Mouse (Mus musculus): ENCODE data around the gene Foxj1. TPM values are rescaled to one million over a fixed set of nuclear protein-coding genes. Genes with fewer than 3 reads are reported as not detected.

The Foxj1 gene
- polyA plus RNA-seq, 1 experiment from 2014 or later = 1.8 TPM

DNA sequence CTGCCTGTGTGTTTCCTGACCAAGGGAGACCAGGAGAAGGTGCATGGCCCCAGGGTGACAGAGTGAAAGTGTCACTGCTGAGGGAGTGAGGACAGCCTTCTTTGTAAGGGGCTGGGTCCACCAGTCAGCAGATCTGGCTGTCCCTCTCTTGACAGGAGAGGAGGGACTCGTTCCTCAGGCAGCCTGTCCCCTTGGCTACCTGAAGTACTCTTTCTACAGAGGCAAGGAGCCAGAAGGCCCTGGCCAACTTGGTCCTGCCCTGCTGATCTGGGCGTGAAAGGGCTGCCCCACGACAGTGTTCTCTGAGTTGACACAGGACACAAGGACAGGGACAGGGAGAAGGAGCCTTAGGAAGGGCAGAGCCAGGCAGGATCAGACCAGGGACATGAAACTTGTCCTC lies 38.2 kb downstream of the Foxj1 start:
- WGBS = 64% methylated on average over 3 of the region's 3 CpGs
- no peaks in the 10 kb centered on the region for H3K4me1 ChIP-seq
- no peaks in the 10 kb centered on the region for H3K9me3 ChIP-seq
- H3K9ac ChIP-seq = no peak overlapping the region
- peaks cover 77% of the 10 kb centered on the region for H3K36me3 ChIP-seq
- no peak overlapping the region for H3K27ac ChIP-seq
- H3K27me3 ChIP-seq = no peaks in the 10 kb centered on the region
- H3K4me2 ChIP-seq (replicated peaks) = no peak overlapping the region
- no peak overlapping the region for H3K4me3 ChIP-seq
- 0 out of 2 replicates have a peak, but pooled peaks have one; percentile 3 for ATAC-seq (ENCODE audit: insufficient number of reproducible peaks, insufficient read depth, low FRiP score, low TSS enrichment)

DNA sequence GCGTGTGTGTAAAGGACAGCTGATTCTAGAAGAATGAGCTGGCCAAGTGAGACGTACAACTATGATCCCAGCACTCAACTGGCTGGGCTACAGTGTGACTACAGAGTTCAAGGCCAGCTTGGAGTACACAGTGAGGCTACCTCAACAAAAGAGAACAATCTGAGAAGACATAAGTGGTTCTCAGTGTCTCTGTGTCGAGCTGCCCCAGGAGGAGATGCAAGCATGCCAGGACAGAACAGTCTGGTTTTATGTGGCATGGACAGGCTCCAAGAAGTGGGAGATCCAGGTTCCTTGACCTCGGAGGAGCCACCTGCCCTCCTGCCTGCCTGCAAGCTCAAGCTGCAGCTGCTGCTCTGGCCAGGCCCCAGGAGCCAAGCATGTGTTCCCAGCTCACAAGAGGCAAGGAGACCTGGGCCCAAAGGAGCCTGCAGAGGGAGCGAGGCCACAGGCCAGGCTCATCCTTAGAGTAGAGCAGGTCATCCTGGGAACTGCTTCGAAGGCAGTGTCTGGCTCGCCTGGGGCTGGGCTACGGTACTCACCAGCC lies 38.9 kb downstream of the Foxj1 start:
- Histone ChIP-seq H3K9ac (no peak overlapping the region), H3K4me2 (replicated peaks) (no peak overlapping the region), H3K27ac (no peak overlapping the region), H3K36me3 (peaks cover 76% of the 10 kb centered on the region), H3K4me1 (no peaks in the 10 kb centered on the region), H3K9me3 (no peaks in the 10 kb centered on the region), H3K27me3 (no peaks in the 10 kb centered on the region), H3K4me3 (no peak overlapping the region)
- WGBS = 81% methylated on average over 8 of the region's 8 CpGs
- no peak for ATAC-seq (ENCODE audit: insufficient number of reproducible peaks, insufficient read depth, low FRiP score, low TSS enrichment)

DNA sequence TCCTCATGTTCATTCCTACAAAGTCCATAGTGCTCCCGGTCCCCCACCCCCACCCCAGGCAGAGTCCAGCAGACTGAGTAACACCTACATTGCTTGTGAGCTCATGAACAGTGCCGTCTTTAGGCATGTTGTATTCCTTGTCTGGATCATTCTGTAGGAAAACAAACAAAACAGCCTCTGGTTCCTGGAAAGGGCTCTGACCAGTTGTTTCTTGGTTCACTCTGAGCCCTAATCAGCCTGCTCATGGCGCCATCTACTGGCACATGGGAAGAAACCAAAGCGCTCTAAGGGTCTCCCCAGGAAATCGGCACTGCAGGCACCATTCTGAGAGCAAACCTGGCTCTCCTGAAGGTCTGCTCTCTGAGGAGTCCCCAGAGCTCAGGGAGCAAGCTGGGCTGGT lies 40.9 kb downstream of the Foxj1 start:
- 0 out of 2 replicates have a peak, but pooled peaks have one; percentile 16 for ATAC-seq (ENCODE audit: insufficient number of reproducible peaks, insufficient read depth, low FRiP score, low TSS enrichment)
- WGBS = 33% methylated on average over 5 of the region's 5 CpGs
- H3K27me3 ChIP-seq = no peaks in the 10 kb centered on the region
- peaks cover 76% of the 10 kb centered on the region for H3K36me3 ChIP-seq
- H3K4me1 ChIP-seq = no peaks in the 10 kb centered on the region
- no peak overlapping the region for H3K27ac ChIP-seq
- no peak overlapping the region for H3K4me2 ChIP-seq (replicated peaks)
- H3K9ac ChIP-seq = no peak overlapping the region
- H3K4me3 ChIP-seq = no peak overlapping the region
- no peaks in the 10 kb centered on the region for H3K9me3 ChIP-seq

- H3K4me3 ChIP-seq = no peak overlapping the region
- H3K36me3 ChIP-seq = peaks cover 76% of the 10 kb centered on the region
- H3K27me3 ChIP-seq = no peaks in the 10 kb centered on the region
- no peaks in the 10 kb centered on the region for H3K4me1 ChIP-seq
- H3K27ac ChIP-seq = no peak overlapping the region
- H3K9me3 ChIP-seq = no peaks in the 10 kb centered on the region
- ATAC-seq (ENCODE audit: insufficient number of reproducible peaks, insufficient read depth, low FRiP score, low TSS enrichment) = no peak
- no peak overlapping the region for H3K9ac ChIP-seq
- no peak overlapping the region for H3K4me2 ChIP-seq (replicated peaks)
- WGBS = 83% methylated on average over 12 of the region's 12 CpGs
Measured at GRCm38 (mm10) chr11:116293538-116294137, 41.6 kb downstream of the Foxj1 start.

- no peaks in the 10 kb centered on the region for H3K27me3 ChIP-seq
- H3K27ac ChIP-seq = no peak overlapping the region
- H3K9me3 ChIP-seq = no peaks in the 10 kb centered on the region
- H3K4me2 ChIP-seq (replicated peaks) = no peak overlapping the region
- H3K4me1 ChIP-seq = no peaks in the 10 kb centered on the region
- H3K36me3 ChIP-seq = peaks cover 83% of the 10 kb centered on the region
- no peak overlapping the region for H3K4me3 ChIP-seq
- 91% methylated on average over 13 of the region's 13 CpGs for WGBS
- no peak for ATAC-seq (ENCODE audit: insufficient number of reproducible peaks, insufficient read depth, low FRiP score, low TSS enrichment)
- H3K9ac ChIP-seq = no peak overlapping the region
Measured at GRCm38 (mm10) chr11:116292401-116292800, 42.8 kb downstream of the Foxj1 start.

- Histone ChIP-seq H3K36me3 (peaks cover 69% of the 10 kb centered on the region), H3K9me3 (no peaks in the 10 kb centered on the region), H3K27ac (no peak overlapping the region), H3K9ac (no peak overlapping the region), H3K4me1 (no peaks in the 10 kb centered on the region), H3K4me3 (no peak overlapping the region), H3K27me3 (peaks cover 4% of the 10 kb centered on the region; the same call in 1 of the 2 replicates), H3K4me2 (replicated peaks) (no peak overlapping the region)
- 81% methylated on average over 8 of the region's 8 CpGs for WGBS
- no peak for ATAC-seq (ENCODE audit: insufficient number of reproducible peaks, insufficient read depth, low FRiP score, low TSS enrichment)
Measured at GRCm38 (mm10) chr11:116290556-116290955, 44.6 kb downstream of the Foxj1 start.

DNA sequence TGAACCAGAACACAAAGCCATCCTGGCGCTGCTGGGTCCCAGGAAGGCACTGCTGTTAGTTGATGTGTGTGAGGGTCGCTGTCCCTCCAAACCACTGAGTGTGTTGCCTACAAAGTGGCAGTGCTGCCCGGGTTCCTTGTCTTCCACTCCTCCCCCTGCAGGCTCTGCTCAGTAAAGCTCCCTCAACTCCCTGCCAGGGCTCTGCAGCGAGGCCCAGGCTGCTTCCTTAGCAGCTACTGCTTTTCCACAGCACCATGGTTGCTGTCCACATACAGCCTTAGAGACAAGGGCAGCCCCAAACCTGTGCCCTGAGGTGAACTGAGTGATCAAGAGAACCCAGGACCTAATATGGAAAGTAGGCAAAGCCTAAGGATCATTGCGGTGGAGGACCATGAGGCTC lies 47.8 kb downstream of the Foxj1 start:
- H3K9ac ChIP-seq = no peak overlapping the region
- ATAC-seq (ENCODE audit: insufficient number of reproducible peaks, insufficient read depth, low FRiP score, low TSS enrichment) = no peak
- peaks cover 36% of the 10 kb centered on the region for H3K27me3 ChIP-seq
- 0 out of 2 replicates have a peak overlapping the region, but pooled peaks have one; percentile 36 for H3K27ac ChIP-seq
- no peaks in the 10 kb centered on the region for H3K4me1 ChIP-seq
- no peaks in the 10 kb centered on the region for H3K9me3 ChIP-seq
- no peak overlapping the region for H3K4me2 ChIP-seq (replicated peaks)
- H3K4me3 ChIP-seq = no peak overlapping the region
- peaks cover 51% of the 10 kb centered on the region for H3K36me3 ChIP-seq
- 76% methylated on average over 5 of the region's 5 CpGs for WGBS

DNA sequence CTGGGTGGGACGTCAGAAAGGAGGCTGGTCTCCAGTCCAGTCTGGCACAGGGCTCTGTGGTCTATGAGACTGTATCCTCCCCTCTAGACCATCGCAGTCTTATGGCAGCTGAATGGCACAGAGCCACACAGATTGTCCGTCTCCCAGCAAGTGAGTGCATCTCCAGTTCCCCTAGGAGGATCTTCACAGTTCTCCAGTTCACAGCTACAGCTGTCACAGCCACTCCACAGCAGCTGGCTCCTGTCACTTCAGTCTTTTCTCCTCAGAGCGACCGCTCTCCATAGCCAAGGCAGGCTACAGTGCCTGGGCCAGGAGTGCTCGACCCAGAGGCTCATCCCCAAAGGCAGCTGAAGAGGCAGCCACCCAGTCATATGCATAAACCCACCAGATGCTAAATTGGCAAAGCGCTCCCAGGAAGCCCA lies 49.4 kb downstream of the Foxj1 start:
- no peak overlapping the region for H3K4me3 ChIP-seq
- ATAC-seq (ENCODE audit: insufficient number of reproducible peaks, insufficient read depth, low FRiP score, low TSS enrichment) = peak; percentile 36; the same call in 1 of the 2 replicates
- H3K27ac ChIP-seq = no peak overlapping the region
- H3K9me3 ChIP-seq = no peaks in the 10 kb centered on the region
- peaks cover 37% of the 10 kb centered on the region for H3K36me3 ChIP-seq
- WGBS = 74% methylated on average over 7 of the region's 7 CpGs
- peaks cover 52% of the 10 kb centered on the region for H3K27me3 ChIP-seq
- no peak overlapping the region for H3K9ac ChIP-seq
- H3K4me1 ChIP-seq = peaks cover 7% of the 10 kb centered on the region; the same call in 1 of the 2 replicates
- no peak overlapping the region for H3K4me2 ChIP-seq (replicated peaks)

DNA sequence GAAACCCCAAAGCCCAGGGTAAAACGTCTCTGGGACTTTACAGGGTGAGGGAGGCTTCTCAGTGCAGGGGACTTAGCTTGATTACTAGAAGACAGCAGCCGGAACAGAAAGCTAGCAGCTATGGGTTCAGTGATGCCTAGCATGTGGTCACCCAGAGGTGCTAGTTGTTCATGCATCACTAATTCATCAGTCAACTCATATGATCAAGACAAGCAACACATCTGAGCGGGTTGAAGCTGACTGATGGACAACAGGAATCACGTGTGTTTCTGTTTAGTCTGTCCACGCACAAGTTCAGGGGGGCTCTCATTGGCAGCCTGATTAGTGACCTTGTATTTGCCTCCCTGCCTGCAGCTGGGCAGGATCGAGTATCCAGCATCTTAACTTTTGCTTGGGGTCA lies 51.2 kb downstream of the Foxj1 start:
- no peak overlapping the region for H3K9ac ChIP-seq
- WGBS = 31% methylated on average over 6 of the region's 6 CpGs
- no peak for ATAC-seq (ENCODE audit: insufficient number of reproducible peaks, insufficient read depth, low FRiP score, low TSS enrichment)

GRCm38 (mm10) chr11:116282912-116283521 lies 52.2 kb downstream of the Foxj1 start:
- ATAC-seq (ENCODE audit: insufficient number of reproducible peaks, insufficient read depth, low FRiP score, low TSS enrichment) = no peak; the same call in 1 of the 2 replicates
- no peak overlapping the region for H3K27ac ChIP-seq
- peaks cover 66% of the 10 kb centered on the region for H3K27me3 ChIP-seq
- H3K4me2 ChIP-seq (replicated peaks) = peak overlapping the region; percentile 8; the same call in 1 of the 2 replicates
- H3K4me3 ChIP-seq = 0 out of 2 replicates have a peak overlapping the region, but pooled peaks have one; percentile 2
- peaks cover 7% of the 10 kb centered on the region; the same call in 1 of the 2 replicates for H3K4me1 ChIP-seq
- whole genome bisulfite sequencing = 8% methylated on average over 48 of the region's 48 CpGs
- H3K9me3 ChIP-seq = no peaks in the 10 kb centered on the region
- H3K36me3 ChIP-seq = peaks cover 10% of the 10 kb centered on the region
- no peak overlapping the region for H3K9ac ChIP-seq

More for the DNA sequence above, 51.2 kb downstream of the Foxj1 start:
- no peaks in the 10 kb centered on the region for H3K9me3 ChIP-seq
- H3K36me3 ChIP-seq = peaks cover 19% of the 10 kb centered on the region
- no peak overlapping the region for H3K27ac ChIP-seq
- peaks cover 64% of the 10 kb centered on the region for H3K27me3 ChIP-seq
- H3K4me3 ChIP-seq = no peak overlapping the region
- H3K4me2 ChIP-seq (replicated peaks) = no peak overlapping the region
- H3K4me1 ChIP-seq = peaks cover 7% of the 10 kb centered on the region; the same call in 1 of the 2 replicates

- no peak overlapping the region for H3K27ac ChIP-seq
- WGBS = 3% methylated on average over 11 of the region's 11 CpGs
- no peak overlapping the region for H3K9ac ChIP-seq
- peaks cover under 1% of the 10 kb centered on the region; the same call in 1 of the 2 replicates for H3K36me3 ChIP-seq
- H3K4me1 ChIP-seq = peaks cover 7% of the 10 kb centered on the region; the same call in 1 of the 2 replicates
- H3K9me3 ChIP-seq = no peaks in the 10 kb centered on the region
- H3K27me3 ChIP-seq = peaks cover 66% of the 10 kb centered on the region
- H3K4me2 ChIP-seq (replicated peaks) = peak overlapping the region; percentile 57; the same call in 1 of the 2 replicates
- no peak for ATAC-seq (ENCODE audit: insufficient number of reproducible peaks, insufficient read depth, low FRiP score, low TSS enrichment)
- H3K4me3 ChIP-seq = peak overlapping the region; percentile 34; the same call in 1 of the 2 replicates
Measured at GRCm38 (mm10) chr11:116282089-116282488, 53.1 kb downstream of the Foxj1 start.

DNA sequence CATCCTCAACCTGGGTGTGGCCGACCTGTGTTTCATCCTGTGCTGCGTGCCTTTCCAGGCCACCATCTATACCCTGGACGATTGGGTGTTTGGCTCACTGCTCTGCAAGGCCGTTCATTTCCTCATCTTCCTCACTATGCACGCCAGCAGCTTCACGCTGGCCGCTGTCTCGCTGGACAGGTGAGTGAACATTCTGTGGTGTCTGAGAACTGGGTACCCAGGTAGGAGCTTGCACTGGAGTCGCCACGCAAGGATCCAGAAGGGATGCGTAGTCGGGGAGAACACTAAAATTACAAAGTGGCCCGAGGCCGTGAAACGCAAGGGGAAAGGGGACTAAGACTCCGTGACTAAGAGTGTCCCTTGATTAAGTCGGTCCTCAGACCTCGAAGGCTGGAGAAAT lies 53.5 kb downstream of the Foxj1 start:
- no peaks in the 10 kb centered on the region for H3K9me3 ChIP-seq
- H3K4me1 ChIP-seq = peaks cover 7% of the 10 kb centered on the region; the same call in 1 of the 2 replicates
- H3K9ac ChIP-seq = peak overlapping the region; percentile 16; the same call in 1 of the 2 replicates
- ATAC-seq (ENCODE audit: insufficient number of reproducible peaks, insufficient read depth, low FRiP score, low TSS enrichment) = no peak
- 2% methylated on average over 18 of the region's 18 CpGs for WGBS
- H3K4me2 ChIP-seq (replicated peaks) = peak overlapping the region; percentile 57
- H3K27me3 ChIP-seq = peaks cover 66% of the 10 kb centered on the region
- no peaks in the 10 kb centered on the region for H3K36me3 ChIP-seq
- peak overlapping the region; percentile 34 for H3K4me3 ChIP-seq
- no peak overlapping the region for H3K27ac ChIP-seq

All from embryonic facial prominence, embryonic 12.5 days (tissue).